Comparison of ENCODE assay signal across 15 mouse cellular contexts in genomic region chr13:45816670-45817069, GRCm38 (mm10).
"Had no signal": no experiment of that assay in that cellular context is flagged by ENCODE, and none has a peak within 500 bp of the region (broad histone marks: within the 10 kb centered on the region; RNA-seq: fewer than 3 reads in every experiment).

No protein-coding gene starts in this region.

- DNase-seq: left cerebral cortex, postnatal 4 days; lung, embryonic 14.5 days; lung, postnatal 10 days; lung, postnatal 4 days; midbrain, embryonic 14.5 days; right cerebral cortex, adult 18-20 months; right cerebral cortex, postnatal 25 days; thymus, postnatal 4 days had no signal

- H3K9ac ChIP-seq: hindbrain, embryonic 15.5 days; limb, embryonic 13.5 days; liver, embryonic 14.5 days; lung, embryonic 14.5 days; neural tube, embryonic 15.5 days had no signal

- H3K27ac ChIP-seq: hindbrain, embryonic 15.5 days; kidney, postnatal 0 days; limb, embryonic 13.5 days; liver, embryonic 14.5 days; midbrain, embryonic 10.5 days; neural tube, embryonic 15.5 days had no signal

- H3K9me3 ChIP-seq: hindbrain, embryonic 15.5 days; limb, embryonic 13.5 days; midbrain, embryonic 10.5 days; neural tube, embryonic 15.5 days had no signal

- H3K36me3 ChIP-seq: hindbrain, embryonic 15.5 days; limb, embryonic 13.5 days; midbrain, embryonic 10.5 days; neural tube, embryonic 15.5 days had no signal

- H3K27me3 ChIP-seq: hindbrain, embryonic 15.5 days; limb, embryonic 13.5 days; neural tube, embryonic 15.5 days had no signal

- H3K4me3 ChIP-seq: hindbrain, embryonic 15.5 days; limb, embryonic 13.5 days; midbrain, embryonic 10.5 days; myocyte; neural tube, embryonic 15.5 days had no signal

- H3K4me2 ChIP-seq: hindbrain, embryonic 15.5 days; limb, embryonic 13.5 days; lung, embryonic 14.5 days; neural tube, embryonic 15.5 days had no signal
